Mouse (Mus musculus) mammary gland, adult 2 months (tissue): ENCODE measurements around the gene 4933403O08Rik. TPM values are rescaled to one million over a fixed set of nuclear protein-coding genes. Genes with fewer than 3 reads are reported as not detected.

ENCODE experiments used
- polyA plus RNA-seq: library from polyadenylated mRNA; depleted of rRNA; stranded (reverse); fragments of >200 nt; gene quantifications from 2 replicates; pipeline ENCODE4 v1.2.3, GENCODE M21; 2012; ENCODE audit warnings: low replicate concordance; rRNA removed

Gene 4933403O08Rik
- not detected in 2 replicates for polyA plus RNA-seq

GRCm38 (mm10) chrX:112238749-112239148, at the start of gene 4933403O08Rik:
TSS of gene 4933403O08Rik (plus strand) at chrX:112239049.

Other genes with a start within 250 kb of the 4933403O08Rik start
- gene Tex16, start 228.0 kb upstream of the 4933403O08Rik start, polyA plus RNA-seq, result not detected in 2 replicates
- gene Apool, start 72.3 kb downstream of the 4933403O08Rik start, polyA plus RNA-seq, result 2.2 and 9.5 TPM in 2 replicates
- gene Satl1, start 167.7 kb downstream of the 4933403O08Rik start, polyA plus RNA-seq, result not detected in 2 replicates